Mouse (Mus musculus) brain, embryonic 14.5 days (tissue): ENCODE measurements around the gene Mmp19. TPM values are rescaled to one million over a fixed set of nuclear protein-coding genes. Genes with fewer than 3 reads are reported as not detected.

ENCODE experiments used
- DNase-seq: peaks from one replicate; pipeline ENCODE4 v3.0.0-alpha.2; 2011; ENCODE audit warnings: low read depth
- CTCF ChIP-seq: fragments of 200-500 bp; IDR thresholded peaks from 2 replicates; pipeline ENCODE4 v1.5.1; 2012; ENCODE audit warnings: inconsistent platforms, mild to moderate bottlenecking, moderate library complexity, borderline replicate concordance; ENCODE audit not compliant: insufficient read depth, insufficient read length; ENCODE audit errors: extremely low read depth
- POLR2A ChIP-seq: fragments of 200-500 bp; IDR thresholded peaks from 2 replicates; pipeline ENCODE4 v1.6.1; 2012; ENCODE audit warnings: mild to moderate bottlenecking, inconsistent platforms, borderline replicate concordance; ENCODE audit not compliant: poor library complexity, insufficient read depth, insufficient read length, severe bottlenecking; ENCODE audit errors: extremely low read depth
- polyA plus RNA-seq: library from polyadenylated mRNA; depleted of rRNA; stranded (reverse); fragments of >200 nt; gene quantifications from 2 replicates; pipeline ENCODE4 v1.2.3, GENCODE M21; 2012; rRNA removed

Gene Mmp19
- polyA plus RNA-seq, result 0.54 and 0.77 TPM in 2 replicates

- TF ChIP-seq POLR2A, result no peak
- TF ChIP-seq CTCF, result no peak
- DNase-seq, result no peak
These were observed at the start of gene Mmp19 for GRCm38 (mm10) chr10:128790398-128791124. Mmp19 (plus strand) TSS chr10:128790910.

GRCm38 (mm10) chr10:128742616-128743015 lies 48.1 kb upstream of the Mmp19 start:
- DNase-seq, result no peak
- TF ChIP-seq POLR2A (no peak), CTCF (no peak)

GRCm38 (mm10) chr10:128743235-128743634 lies 47.5 kb upstream of the Mmp19 start:
- no peak for DNase-seq
- no peak for TF ChIP-seq POLR2A
- no peak for TF ChIP-seq CTCF

DNA sequence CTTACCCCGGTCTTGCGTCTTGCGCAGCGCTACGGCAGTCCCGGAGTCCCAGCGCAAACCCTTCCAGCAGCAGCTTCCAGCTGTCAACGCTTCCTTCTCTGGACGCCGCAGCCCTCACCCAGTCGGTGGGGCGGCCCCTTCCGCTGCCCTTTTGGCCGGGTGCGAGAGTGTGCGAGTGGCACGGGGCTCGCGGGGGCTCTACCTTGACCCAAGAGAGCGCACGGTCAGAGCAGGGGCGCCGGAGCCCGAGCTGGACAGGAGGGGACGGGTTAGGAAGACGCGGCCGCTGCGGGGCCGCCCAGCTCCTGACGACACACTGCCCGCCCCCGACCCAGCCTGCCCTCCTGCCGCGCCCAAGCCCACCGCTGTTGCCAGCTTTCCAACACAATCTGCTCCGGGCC lies 46.9 kb upstream of the Mmp19 start:
- DNase-seq, result peak; percentile 57
- TF ChIP-seq POLR2A, result no peak
- no peak for TF ChIP-seq CTCF

DNA sequence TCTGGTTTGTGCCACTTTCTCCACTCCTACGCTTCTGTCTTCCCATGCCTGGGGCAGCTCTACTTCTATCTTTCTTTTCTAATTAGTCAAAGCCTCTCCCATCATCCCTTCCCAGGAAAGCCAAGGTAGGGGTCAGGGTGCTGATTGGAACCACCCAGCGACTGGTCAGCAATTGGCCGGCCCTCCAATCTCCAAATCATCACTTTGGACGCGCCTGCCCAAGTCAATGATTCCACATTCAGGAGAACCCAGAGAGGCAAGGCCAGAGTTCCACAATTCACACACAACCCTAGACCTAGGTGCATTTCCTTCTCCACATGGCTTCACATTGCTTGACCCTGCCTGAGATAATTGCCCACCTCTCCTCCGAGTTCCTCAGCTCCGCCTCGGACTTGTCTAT lies 46.5 kb upstream of the Mmp19 start:
- TF ChIP-seq CTCF (no peak), POLR2A (no peak)
- peak; percentile 2 for DNase-seq

- no peak for TF ChIP-seq POLR2A
- TF ChIP-seq CTCF, result no peak
- peak; percentile 8 for DNase-seq
These were observed 45.8 kb upstream of the Mmp19 start, which contains the start of gene Dgka for GRCm38 (mm10) chr10:128744680-128745601. Dgka (minus strand) TSS chr10:128744855.

DNA sequence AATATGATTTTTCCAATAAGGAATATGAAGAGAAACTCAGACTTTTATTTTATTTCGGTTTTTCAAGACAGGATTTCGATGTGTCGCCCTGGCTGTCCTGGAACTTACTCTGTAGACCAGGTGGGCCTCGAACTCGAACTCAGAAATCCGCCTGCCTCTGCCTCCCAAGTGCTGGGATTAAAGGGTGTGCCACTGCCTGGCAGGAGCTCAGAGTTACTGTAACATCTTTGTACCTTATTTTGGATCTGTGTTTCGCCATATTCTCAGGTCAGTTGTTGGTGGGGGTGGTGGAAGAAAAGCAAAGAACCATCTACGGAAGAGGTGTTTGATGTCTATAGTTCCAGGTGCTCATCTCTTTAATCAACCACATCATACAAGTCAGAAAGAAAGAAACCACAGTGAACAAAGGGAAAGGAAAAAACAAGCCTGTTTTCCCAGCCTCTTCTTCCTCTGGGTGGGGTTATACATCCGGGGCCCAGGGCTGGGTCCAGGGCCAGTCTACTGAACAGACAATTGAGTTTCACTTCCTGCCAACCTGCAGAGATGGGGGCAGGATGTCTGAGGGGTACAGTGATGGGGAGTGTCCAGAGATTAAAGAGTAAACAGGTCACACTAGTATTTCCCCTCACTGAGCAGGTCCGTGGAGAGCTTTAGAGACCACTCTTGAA lies 44.6 kb upstream of the Mmp19 start:
- DNase-seq, result no peak
- TF ChIP-seq POLR2A (no peak), CTCF (no peak)

DNA sequence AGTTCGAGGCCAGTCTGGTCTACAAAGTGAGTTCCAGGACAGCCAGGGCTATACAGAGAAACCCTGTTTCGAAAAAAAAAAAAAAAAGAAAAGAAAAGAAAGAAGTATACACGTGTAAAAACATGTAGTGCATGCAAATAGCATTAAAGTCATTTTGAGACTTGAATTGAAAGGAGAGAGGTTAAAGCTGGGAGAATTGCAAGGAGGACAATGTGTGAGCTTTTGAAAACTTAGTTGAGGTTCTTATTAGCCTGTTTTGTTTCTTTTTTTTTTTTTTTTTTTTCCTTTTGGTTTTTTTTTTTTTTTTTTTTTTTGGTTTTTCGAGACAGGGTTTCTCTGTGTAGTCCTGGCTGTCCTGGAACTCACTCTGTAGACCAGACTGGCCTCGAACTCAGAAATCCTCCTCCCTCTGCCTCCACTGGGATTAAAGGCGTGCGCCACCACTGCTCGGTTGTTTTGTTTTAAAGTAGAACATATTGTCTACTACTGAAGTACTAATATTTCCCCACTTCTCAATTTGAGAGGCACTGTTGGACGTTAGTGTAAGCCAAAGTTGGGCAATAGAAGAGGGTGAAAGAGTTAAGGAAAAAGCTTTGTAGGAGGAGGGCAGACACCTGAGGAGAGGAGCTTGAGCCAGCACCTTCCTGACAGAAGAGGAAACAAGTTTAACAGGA lies 43.6 kb upstream of the Mmp19 start:
- no peak for TF ChIP-seq CTCF
- no peak for TF ChIP-seq POLR2A
- DNase-seq, result no peak

GRCm38 (mm10) chr10:128747646-128748251 lies 43.0 kb upstream of the Mmp19 start, which contains the start of gene Pym1:
Pym1 (plus strand) TSS chr10:128747889.
- TF ChIP-seq POLR2A (no peak), CTCF (no peak)

DNA sequence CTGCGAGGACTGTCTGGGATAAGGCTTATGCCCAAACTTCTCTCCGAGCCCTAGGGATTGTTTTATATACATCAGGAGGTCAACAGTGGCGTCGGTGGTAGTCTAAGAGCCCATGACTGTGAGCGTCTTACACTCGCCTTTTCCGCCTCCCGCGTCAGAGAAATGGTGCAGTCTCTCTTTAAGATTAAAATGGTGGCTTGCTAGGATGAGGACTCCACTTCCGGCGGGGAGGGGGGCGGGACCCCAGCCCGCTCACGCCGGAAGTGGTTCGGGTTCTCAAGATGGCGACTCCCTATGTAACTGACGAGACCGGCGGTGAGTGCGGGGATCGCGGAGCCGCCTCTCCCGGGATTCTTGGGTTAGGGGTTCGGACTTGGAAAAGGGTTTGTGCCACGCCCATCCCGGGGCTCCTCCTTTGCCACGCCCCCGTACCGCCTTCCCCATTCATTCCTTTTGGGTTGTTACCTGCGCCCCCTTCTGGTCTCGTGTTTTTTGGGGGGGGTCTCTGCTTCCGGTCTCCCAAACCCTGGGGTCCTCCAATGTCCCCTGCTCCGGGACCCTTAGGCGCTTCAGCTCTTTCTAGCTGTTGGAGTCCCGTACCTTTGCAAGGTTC lies 42.4 kb upstream of the Mmp19 start:
- peak; percentile 36; the same call in 1 of the 2 replicates for TF ChIP-seq CTCF
- TF ChIP-seq POLR2A, result peak; percentile 43; the same call in 1 of the 2 replicates
- peak; percentile 98 for DNase-seq

More at GRCm38 (mm10) chr10:128747646-128748251, 43.0 kb upstream of the Mmp19 start, which contains the start of gene Pym1:
- peak; percentile 58 for DNase-seq
